8 mouse cellular contexts compared by ENCODE assay signal in the genomic region with DNA sequence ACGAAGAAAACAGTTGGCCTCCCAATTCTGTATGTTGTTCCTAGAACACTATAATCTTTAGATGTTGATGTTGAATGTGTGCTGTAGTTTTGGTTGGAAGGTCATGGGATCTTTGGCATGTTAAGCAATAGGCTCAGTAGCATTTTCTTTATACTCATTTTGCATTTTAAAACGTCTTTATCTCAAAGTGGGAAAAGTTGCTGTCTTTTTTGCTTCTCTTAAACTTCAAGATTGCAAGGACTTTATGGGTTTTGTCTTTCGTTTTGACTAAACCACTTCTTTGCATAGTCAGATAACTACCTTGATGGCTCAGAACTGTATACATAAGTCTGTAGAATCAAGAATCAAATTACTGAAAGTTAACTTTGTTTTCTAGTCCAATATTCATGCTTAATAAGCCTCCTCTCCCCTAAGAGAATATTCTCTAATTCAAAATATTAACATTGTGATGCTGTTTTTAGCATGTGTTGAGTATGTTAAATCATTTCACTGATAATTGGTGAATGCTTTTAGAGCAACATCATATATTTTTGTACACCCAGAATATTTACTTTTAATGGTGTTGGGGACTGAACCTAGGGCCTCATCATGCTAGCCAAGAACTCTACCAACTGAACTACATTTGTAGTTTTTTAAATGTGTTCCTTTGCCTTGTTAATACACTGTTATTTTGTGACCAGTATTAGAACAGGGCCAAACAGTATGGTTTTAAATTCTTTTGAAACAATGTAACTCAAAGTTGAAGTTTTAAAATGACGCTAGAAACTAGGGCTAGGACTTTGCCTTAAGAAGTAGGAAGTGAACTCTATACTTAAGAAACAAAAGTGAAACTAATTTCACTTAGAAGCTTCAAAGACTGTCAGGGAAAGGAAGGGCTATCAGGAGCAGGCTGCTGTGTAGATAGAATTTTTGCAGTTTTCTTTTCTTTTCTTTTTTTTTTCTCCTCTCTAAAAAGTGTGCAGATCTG. TPM values are rescaled to one million over a fixed set of nuclear protein-coding genes. Genes with fewer than 3 reads are reported as not detected.
DNase-seq lines count a peak whose midpoint lies in the region; ATAC-seq and TF ChIP-seq lines count a peak whose summit lies in the region.

No protein-coding gene starts in this region.

- no peak for TF ChIP-seq CTCF in bone marrow macrophage, adult 2 months (IDR thresholded peaks at IDR 0.05; ENCODE audit: low read depth, low read length)
- TF ChIP-seq CTCF in hindbrain, postnatal 0 days (IDR thresholded peaks at IDR 0.05; ENCODE audit: low read depth) = no peak

- H3K4me2 ChIP-seq in hindbrain, postnatal 0 days (ENCODE audit: low read depth, low read length) = peak overlapping the region; percentile 83
- peak overlapping the region; percentile 63 for H3K4me2 ChIP-seq in midbrain, embryonic 13.5 days (replicated peaks)

- no peak for ATAC-seq in hindbrain, postnatal 0 days
- ATAC-seq in midbrain, embryonic 13.5 days = no peak

- intact Hi-C loops in heart, postnatal 14 days (cut with DNase I) = loop anchor here (5.0 to 10.0 kb wide), 2 partner anchors 42 to 711 kb away; no protein-coding TSS in a partner anchor

- DNase-seq in heart, embryonic 10.5 days (ENCODE audit: low spot score) = no peak
- DNase-seq in heart, postnatal 14 days = no peak
- DNase-seq in hindbrain, postnatal 0 days (ENCODE audit: low spot score) = no peak
- no peak for DNase-seq in urinary bladder, postnatal 25 days (ENCODE audit: low spot score)
- no peak for DNase-seq in layer of hippocampus, postnatal 14 days (ENCODE audit: low spot score in 2 of 2)
- no peak for DNase-seq in spleen, adult 12 weeks (ENCODE audit: low spot score)

- no peak for TF ChIP-seq POLR2A in bone marrow macrophage, adult 2 months (IDR thresholded peaks at IDR 0.05; ENCODE audit: borderline replicate concordance, low read depth, low read length)

- no peak overlapping the region for H3K27ac ChIP-seq in heart, embryonic 10.5 days
- peak overlapping the region; percentile 4; the same call in 1 of the 2 replicates for H3K27ac ChIP-seq in bone marrow macrophage, adult 2 months (ENCODE audit: insufficient read depth, low read depth, low read length)
- no peak overlapping the region for H3K27ac ChIP-seq in hindbrain, postnatal 0 days
- no peak overlapping the region for H3K27ac ChIP-seq in midbrain, embryonic 13.5 days

- peaks cover 31% of the 10 kb centered on the region for H3K4me1 ChIP-seq in heart, embryonic 10.5 days
- H3K4me1 ChIP-seq in bone marrow macrophage, adult 2 months (ENCODE audit: control insufficient read depth, insufficient read depth, low read length) = peaks cover 24% of the 10 kb centered on the region
- peaks cover 10% of the 10 kb centered on the region; the same call in 1 of the 2 replicates for H3K4me1 ChIP-seq in hindbrain, postnatal 0 days (ENCODE audit: insufficient read depth, low read length)
- peaks cover 31% of the 10 kb centered on the region for H3K4me1 ChIP-seq in midbrain, embryonic 13.5 days (replicated peaks)

- WGBS in heart, embryonic 10.5 days = 54% methylated on average over 4 of the region's 4 CpGs
- WGBS in hindbrain, postnatal 0 days = 61% methylated on average over 4 of the region's 4 CpGs
- WGBS in midbrain, embryonic 13.5 days = 62% methylated on average over 4 of the region's 4 CpGs

- no peaks in the 10 kb centered on the region for H3K9me3 ChIP-seq in heart, embryonic 10.5 days
- no peaks in the 10 kb centered on the region for H3K9me3 ChIP-seq in hindbrain, postnatal 0 days (ENCODE audit: low read length)
- H3K9me3 ChIP-seq in midbrain, embryonic 13.5 days = no peaks in the 10 kb centered on the region

- no peaks in the 10 kb centered on the region for H3K27me3 ChIP-seq in heart, embryonic 10.5 days (ENCODE audit: insufficient read depth, poor library complexity, severe bottlenecking)
- no peaks in the 10 kb centered on the region for H3K27me3 ChIP-seq in hindbrain, postnatal 0 days (ENCODE audit: insufficient read depth, low read length)
- no peaks in the 10 kb centered on the region for H3K27me3 ChIP-seq in midbrain, embryonic 13.5 days

- H3K4me3 ChIP-seq in heart, embryonic 10.5 days = peak overlapping the region; percentile 93
- H3K4me3 ChIP-seq in bone marrow macrophage, adult 2 months (ENCODE audit: insufficient read depth, low read length) = peak overlapping the region; percentile 17; the same call in 1 of the 2 replicates
- peak overlapping the region; percentile 88; the same call in 1 of the 2 replicates for H3K4me3 ChIP-seq in hindbrain, postnatal 0 days (ENCODE audit: low read length)
- peak overlapping the region; percentile 79 for H3K4me3 ChIP-seq in midbrain, embryonic 13.5 days (replicated peaks)

- H3K36me3 ChIP-seq in heart, embryonic 10.5 days = no peaks in the 10 kb centered on the region
- no peaks in the 10 kb centered on the region for H3K36me3 ChIP-seq in hindbrain, postnatal 0 days (ENCODE audit: insufficient read depth, low read length)
- no peaks in the 10 kb centered on the region for H3K36me3 ChIP-seq in midbrain, embryonic 13.5 days

- no peak overlapping the region for H3K9ac ChIP-seq in hindbrain, postnatal 0 days (replicated peaks; ENCODE audit: low read length)
- no peak overlapping the region for H3K9ac ChIP-seq in midbrain, embryonic 13.5 days (replicated peaks)

RNA-seq across cellular contexts. Expression of a gene that starts 2.2 kb away (rescaled TPM):
- polyA plus RNA-seq in heart, embryonic 10.5 days (2016; fragmentation: Nextera tagmentation; extraction: Ambion mirVana) = 20.8 and 23.1 TPM in 2 replicates
- 10 to 100 TPM; 72.0 to 78.6 TPM for total RNA-seq in heart, postnatal 14 days (2021)
- 49.4 and 52.9 TPM in 2 replicates for polyA plus RNA-seq in bone marrow macrophage, adult 2 months (2012; ENCODE audit: insufficient read depth, insufficient read length, missing spikeins)
- 12.5 and 29.0 TPM in 2 replicates for total RNA-seq in hindbrain, postnatal 0 days (2014; rRNA removed)
- 10.4 and 10.5 TPM in 2 replicates for polyA plus RNA-seq in hindbrain, postnatal 0 days (2015; fragmentation: Nextera tagmentation; extraction: Ambion mirVana)
- 10.1 and 10.3 TPM in 2 replicates for polyA plus RNA-seq in midbrain, embryonic 13.5 days (2015; fragmentation: Nextera tagmentation; extraction: Ambion mirVana)
- 10 to 100 TPM; 30.7 to 32.7 TPM for total RNA-seq in layer of hippocampus, postnatal 14 days (2021)

Comparison
In these comparisons a context has a peak if more than half of its experiments do, and no peak if none do; other contexts are left out.
1. H3K4me3 ChIP-seq: peak in every context shown above with its lines; median percentile 93 in heart, embryonic 10.5 days; 88 in hindbrain, postnatal 0 days; 79 in midbrain, embryonic 13.5 days; 17 in bone marrow macrophage, adult 2 months.